Mouse (Mus musculus) ES-E14 (cell line): ENCODE results near the gene Olfr1259. TPM values are rescaled to one million over a fixed set of nuclear protein-coding genes. Genes with fewer than 3 reads are reported as not detected.
"Not testable (repeated sequence)": the region's sequence is repeated elsewhere in the genome, so short reads cannot be mapped to it uniquely, and the experiment has no call there.

Source experiments
- DNase-seq: peaks from one replicate; pipeline ENCODE4 v3.0.0-alpha.2; 2013; ENCODE audit warnings: low read depth, low spot score
- H3K27ac ChIP-seq: 2 replicates; pipeline ENCODE4 v1.5.1; 2012; ENCODE audit warnings: low read depth, mild to moderate bottlenecking, low read length, moderate library complexity, mixed read lengths; ENCODE audit not compliant: poor library complexity, insufficient read depth, severe bottlenecking
- H3K36me3 ChIP-seq: 2 replicates; pipeline ENCODE4 v1.6.1; 2012; ENCODE audit warnings: mild to moderate bottlenecking, low read length, moderate library complexity, mixed read lengths; ENCODE audit not compliant: control insufficient read depth, poor library complexity, insufficient read depth, severe bottlenecking
- H3K4me1 ChIP-seq, 2 experiments: fragments of 150-350 bp in 1 of 2; sonication (generic) in 1 of 2; 2 replicates each; pipeline ENCODE4 v1.6.1; 2012; ENCODE audit warnings: low read length in 2 of 2, mild to moderate bottlenecking in 1 of 2, mixed read lengths in 1 of 2; ENCODE audit not compliant: control insufficient read depth in 2 of 2, insufficient read depth in 2 of 2, poor library complexity in 1 of 2
- H3K4me3 ChIP-seq, 2 experiments: fragments of 150-350 bp in 1 of 2; sonication (generic) in 1 of 2; 2 replicates each; pipeline ENCODE4 v1.5.1; 2012; ENCODE audit warnings: low read length in 2 of 2, low read depth in 1 of 2, mild to moderate bottlenecking in 1 of 2, mixed read lengths in 1 of 2; ENCODE audit not compliant: insufficient read depth in 1 of 2, poor library complexity in 1 of 2, severe bottlenecking in 1 of 2
- H3K9ac ChIP-seq: 2 replicates; pipeline ENCODE4 v1.6.1; 2012; ENCODE audit warnings: low read depth, mild to moderate bottlenecking, low read length, mixed read lengths; ENCODE audit not compliant: poor library complexity, insufficient read depth, severe bottlenecking
- H3K9me3 ChIP-seq: fragments of 150-350 bp; sonication (generic); 2 replicates; pipeline ENCODE4 v1.6.1; 2012; ENCODE audit warnings: low read depth, mild to moderate bottlenecking, low read length; ENCODE audit not compliant: control insufficient read depth, insufficient read depth
- CHD2 ChIP-seq: IDR thresholded peaks from 2 replicates; pipeline ENCODE4 v1.6.1; 2014; ENCODE audit warnings: mild to moderate bottlenecking, low read depth, low read length, inconsistent platforms
- HCFC1 ChIP-seq: IDR thresholded peaks from 2 replicates; pipeline ENCODE4 v1.6.1; 2012; ENCODE audit warnings: low read length, inconsistent platforms, borderline replicate concordance; ENCODE audit not compliant: insufficient read depth
- MAFK ChIP-seq: IDR thresholded peaks from 2 replicates; pipeline ENCODE4 v1.6.1; 2014; ENCODE audit warnings: mild to moderate bottlenecking, low read depth, low read length, inconsistent platforms; ENCODE audit not compliant: insufficient read depth
- ZC3H11A ChIP-seq: IDR thresholded peaks from 2 replicates; pipeline ENCODE4 v1.6.1; 2012; ENCODE audit warnings: low read depth, mild to moderate bottlenecking, inconsistent platforms, low read length, borderline replicate concordance
- ZNF384 ChIP-seq: IDR thresholded peaks from 2 replicates; pipeline ENCODE4 v1.6.1; 2012; ENCODE audit warnings: low read depth, low read length, inconsistent platforms
- in situ Hi-C, 2 experiments: fragments of 600-800 bp; cut with MboI; formaldehyde crosslinking; loops; one replicate each; pipeline ENCODE4 v1.15.1; 2025; ENCODE audit warnings: low sequenced_read_pairs in 2 of 2, inconsistent platforms in 1 of 2; ENCODE audit not compliant: unreplicated experiment in 2 of 2
- total RNA-seq: library from RNA; depleted of rRNA; stranded (reverse); fragments of 300-350 nt; gene quantifications from 2 replicates; pipeline ENCODE4 v1.2.3, GENCODE M21; 2012; rRNA removed

Olfr1259 gene
- not detected in 2 replicates for total RNA-seq

GRCm38 (mm10) chr2:89948564-89948963 is at the start of gene Olfr1259:
Gene Olfr1259, minus strand, starts transcription at chr2:89948664.
- in situ Hi-C loops, result no loop called here
- no peak within 1 kb of the TSS for H3K9ac ChIP-seq
- H3K4me3 ChIP-seq, result no peak within 1 kb of the TSS
- no peak for TF ChIP-seq ZC3H11A
- TF ChIP-seq CHD2, result no peak
- no peak for TF ChIP-seq ZNF384
- TF ChIP-seq HCFC1, result no peak
- TF ChIP-seq MAFK, result no peak
- H3K36me3 ChIP-seq, result no peaks in the 10 kb centered on the region
- H3K9me3 ChIP-seq, result no peaks in the 10 kb centered on the region
- DNase-seq, result no peak
- no peaks in the 10 kb centered on the region for H3K4me1 ChIP-seq
- no peak within 1 kb of the TSS for H3K27ac ChIP-seq

GRCm38 (mm10) chr2:89990921-89991320 is 42.5 kb upstream of the Olfr1259 start, which contains the start of gene Olfr1261:
Gene Olfr1261, plus strand, starts transcription at chr2:89991221.
- Histone ChIP-seq H3K36me3 (no peaks in the 10 kb centered on the region), H3K27ac (no peak within 1 kb of the TSS), H3K9ac (no peak within 1 kb of the TSS), H3K9me3 (no peaks in the 10 kb centered on the region), H3K4me3 (no peak within 1 kb of the TSS), H3K4me1 (no peaks in the 10 kb centered on the region)
- in situ Hi-C loops, result no loop called here
- TF ChIP-seq ZNF384, result no peak
- no peak for TF ChIP-seq MAFK
- no peak for TF ChIP-seq CHD2
- TF ChIP-seq ZC3H11A, result no peak
- no peak for TF ChIP-seq HCFC1
- no peak for DNase-seq

GRCm38 (mm10) chr2:89977709-89978108 is 29.2 kb upstream of the Olfr1259 start:
- no peaks in the 10 kb centered on the region for H3K9me3 ChIP-seq
- H3K9ac ChIP-seq, result no peak overlapping the region
- no peaks in the 10 kb centered on the region for H3K36me3 ChIP-seq
- H3K4me1 ChIP-seq, result no peaks in the 10 kb centered on the region
- H3K27ac ChIP-seq, result no peak overlapping the region
- in situ Hi-C loops, result no loop called here
- no peak for DNase-seq
- H3K4me3 ChIP-seq, result no peak overlapping the region
- no peak for TF ChIP-seq ZNF384
- no peak for TF ChIP-seq MAFK
- TF ChIP-seq CHD2, result no peak
- TF ChIP-seq HCFC1, result no peak
- no peak for TF ChIP-seq ZC3H11A

GRCm38 (mm10) chr2:89974184-89974583 is 25.7 kb upstream of the Olfr1259 start, which contains the start of gene Olfr1260:
Gene Olfr1260, plus strand, starts transcription at chr2:89974340.
- Histone ChIP-seq H3K4me1 (no peaks in the 10 kb centered on the region), H3K4me3 (no peak within 1 kb of the TSS), H3K36me3 (no peaks in the 10 kb centered on the region), H3K9me3 (no peaks in the 10 kb centered on the region), H3K27ac (no peak within 1 kb of the TSS), H3K9ac (no peak within 1 kb of the TSS)
- TF ChIP-seq HCFC1 (no peak), MAFK (no peak), ZNF384 (no peak), CHD2 (no peak), ZC3H11A (no peak)
- DNase-seq, result no peak
- in situ Hi-C loops, result no loop called here

GRCm38 (mm10) chr2:89927009-89927408 is 21.5 kb downstream of the Olfr1259 start, which contains the start of gene Olfr1258:
Gene Olfr1258, plus strand, starts transcription at chr2:89927309.
- H3K4me3 ChIP-seq, result no peak within 1 kb of the TSS
- no peak for DNase-seq
- H3K9me3 ChIP-seq, result no peaks in the 10 kb centered on the region
- TF ChIP-seq ZC3H11A, result no peak
- no peak for TF ChIP-seq HCFC1
- TF ChIP-seq MAFK, result no peak
- TF ChIP-seq ZNF384, result no peak
- TF ChIP-seq CHD2, result no peak
- H3K4me1 ChIP-seq, result no peaks in the 10 kb centered on the region
- no peak within 1 kb of the TSS for H3K9ac ChIP-seq
- no peaks in the 10 kb centered on the region for H3K36me3 ChIP-seq
- in situ Hi-C loops, result no loop called here
- no peak within 1 kb of the TSS for H3K27ac ChIP-seq

- DNase-seq, H3K36me3 ChIP-seq, H3K9me3 ChIP-seq, H3K4me1 ChIP-seq, in situ Hi-C loops, H3K27ac ChIP-seq: not testable (repeated sequence)
- Histone ChIP-seq H3K9ac (peak overlapping the region; percentile 62), H3K4me3 (peak overlapping the region; percentile 57 to 70)
These were observed 35.8 kb downstream of the Olfr1259 start for GRCm38 (mm10) chr2:89912616-89913015.
